Mouse (Mus musculus) thymus, postnatal 4 days (tissue): ENCODE measurements around the gene Nbas.

ENCODE experiments used
- DNase-seq: peaks from one replicate; pipeline ENCODE4 v3.0.0; 2021

Nbas gene

DNA sequence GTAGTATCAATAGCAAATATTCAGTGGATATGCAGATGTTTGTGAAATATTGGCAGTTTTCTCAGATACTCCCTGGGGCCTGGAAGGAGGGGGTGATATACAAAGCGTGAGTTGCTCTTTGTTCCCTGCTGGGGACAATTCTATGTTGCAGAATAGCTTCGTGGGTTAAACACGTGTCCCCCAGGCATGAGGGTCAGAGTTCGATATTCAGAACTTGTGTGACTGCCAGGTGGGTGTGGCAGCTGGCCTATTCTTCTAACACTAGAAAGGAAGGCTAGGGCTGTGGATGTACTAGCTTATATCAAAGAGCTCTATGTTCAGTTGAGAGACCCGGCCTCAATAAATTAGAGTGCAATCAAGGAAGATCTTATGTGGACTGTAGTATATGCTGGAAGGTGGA is 274.9 kb downstream of the Nbas start:
- no peak for DNase-seq

DNA sequence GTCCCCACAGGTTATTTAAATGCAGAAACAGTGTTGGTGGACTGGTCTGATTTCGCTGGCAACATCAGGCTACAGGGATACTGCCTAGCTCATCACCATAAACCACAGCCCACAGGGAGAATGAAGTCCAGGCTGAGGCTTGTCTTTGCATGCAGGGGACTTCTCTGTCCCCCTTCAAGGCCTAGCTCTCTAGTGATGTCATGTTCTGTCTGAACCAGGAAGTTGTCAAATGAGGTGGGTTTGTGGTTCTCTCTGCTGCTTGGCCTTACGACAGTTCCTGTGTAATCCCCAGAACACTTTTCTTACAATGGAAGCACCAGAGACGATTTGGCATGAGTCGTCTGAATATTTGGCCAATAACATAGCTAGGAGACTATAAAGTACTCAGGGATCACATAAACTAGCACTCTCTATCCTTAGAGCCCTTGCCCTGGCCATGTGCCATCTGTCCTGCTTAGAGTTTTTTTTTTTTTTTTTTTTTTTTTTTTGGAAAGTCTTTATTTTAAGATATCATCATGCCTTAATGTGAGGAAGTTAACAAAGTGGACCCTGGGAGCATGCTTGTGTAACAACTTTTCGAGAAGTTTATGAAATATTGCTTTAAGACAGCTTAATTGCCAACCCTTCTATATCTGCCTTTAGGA is 294.8 kb downstream of the Nbas start:
- DNase-seq: no peak

- DNase-seq: no peak
Observed at GRCm38 (mm10) chr12:13564330-13564729, 295.4 kb downstream of the Nbas start.

GRCm38 (mm10) chr12:13566421-13566820 is 297.5 kb downstream of the Nbas start:
- no peak for DNase-seq

- DNase-seq: no peak
Observed at GRCm38 (mm10) chr12:13575158-13575557, 306.2 kb downstream of the Nbas start.

GRCm38 (mm10) chr12:13575605-13576600 is 307.0 kb downstream of the Nbas start:
- DNase-seq: no peak

DNA sequence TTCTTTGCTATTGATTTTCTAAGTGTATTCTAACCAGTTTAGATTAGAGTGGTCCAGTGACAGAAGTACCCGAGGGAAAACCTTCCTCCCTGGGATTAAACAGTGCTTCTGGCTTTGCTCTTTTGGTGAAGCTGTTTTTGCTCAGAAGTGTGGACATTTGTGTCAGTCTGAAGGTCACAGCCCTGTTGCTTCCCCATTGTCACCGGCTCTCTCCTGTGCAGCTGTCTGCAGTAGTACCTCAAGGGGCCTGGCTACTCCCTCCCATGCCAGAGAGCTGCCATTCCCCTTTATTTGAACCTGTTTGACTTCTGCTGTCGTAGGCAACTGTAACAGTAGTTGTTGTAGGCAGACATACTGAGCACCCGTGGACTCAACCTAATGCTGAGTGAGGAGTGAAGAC is 307.8 kb downstream of the Nbas start:
- no peak for DNase-seq

DNA sequence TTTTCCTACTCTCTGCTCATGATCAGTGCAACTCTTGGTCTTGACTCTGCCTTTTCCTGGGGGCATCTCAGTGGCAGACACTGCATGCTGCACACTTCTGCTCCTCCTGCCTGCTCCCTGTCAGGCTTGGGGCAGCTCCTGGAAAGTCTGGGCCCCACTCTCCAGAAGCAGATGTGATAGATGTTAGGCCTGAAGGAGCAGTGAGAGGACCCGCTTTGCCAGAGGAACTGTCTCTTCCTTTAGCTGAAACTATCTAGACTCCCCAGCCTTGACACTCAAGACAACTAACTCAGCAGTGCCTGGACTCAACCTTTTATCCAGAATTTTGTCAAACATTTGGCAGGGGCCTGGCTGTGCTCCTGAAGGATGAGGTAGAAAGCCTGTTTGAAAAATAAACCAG is 311.9 kb downstream of the Nbas start:
- DNase-seq: no peak

- DNase-seq: no peak
Observed at GRCm38 (mm10) chr12:13583386-13583785, 314.5 kb downstream of the Nbas start.

DNA sequence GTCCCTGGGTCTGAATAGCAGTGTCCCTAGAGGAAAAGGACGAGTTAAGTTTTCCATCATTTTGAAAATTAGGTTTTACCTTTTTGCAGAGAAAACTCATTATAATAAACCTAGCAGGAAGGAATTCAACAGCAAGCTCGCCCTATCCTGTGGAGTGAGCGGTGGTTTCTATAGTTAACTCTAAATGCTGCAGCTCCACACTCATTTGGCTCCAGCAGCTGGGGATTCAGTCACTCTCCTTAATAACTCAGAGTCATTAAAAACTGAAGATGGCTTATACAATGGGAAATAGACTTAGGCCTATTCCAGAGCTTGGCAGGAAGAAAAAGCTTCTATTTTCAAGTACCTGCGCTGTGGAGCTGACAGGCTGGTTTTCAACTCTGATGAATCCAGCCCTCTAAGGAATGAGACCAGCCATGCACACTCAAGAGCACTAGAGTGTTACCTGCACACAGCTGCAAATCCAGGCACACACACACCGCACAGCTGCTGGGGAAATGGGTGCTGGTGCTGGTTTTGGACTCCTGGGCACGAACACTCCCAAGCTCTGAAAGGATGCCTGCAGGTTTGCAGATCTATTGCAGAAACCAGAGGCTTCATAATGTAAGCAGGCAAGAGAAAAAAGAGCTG is 316.7 kb downstream of the Nbas start:
- DNase-seq: no peak

DNA sequence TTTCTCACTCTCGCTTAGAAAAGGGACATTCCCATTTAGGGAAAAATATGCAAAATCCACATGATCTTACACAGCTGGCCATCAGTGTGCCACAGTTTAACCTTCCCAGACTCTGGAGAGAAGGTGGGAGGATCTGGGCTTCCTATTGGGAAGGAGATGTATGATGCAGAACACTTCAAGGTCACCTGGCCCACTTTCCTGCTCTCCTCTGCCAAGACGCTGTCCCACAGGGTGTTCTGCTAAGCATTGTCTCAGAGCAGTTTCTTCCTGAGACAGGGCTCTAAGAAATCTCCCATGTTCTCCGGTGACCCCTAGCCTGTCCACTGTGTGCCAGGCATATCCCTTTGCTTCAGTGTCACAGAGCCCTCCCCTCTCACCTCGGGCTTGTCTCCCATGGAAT is 318.7 kb downstream of the Nbas start:
- no peak for DNase-seq

- DNase-seq: no peak
Observed at GRCm38 (mm10) chr12:13589021-13589420, 320.1 kb downstream of the Nbas start.

DNA sequence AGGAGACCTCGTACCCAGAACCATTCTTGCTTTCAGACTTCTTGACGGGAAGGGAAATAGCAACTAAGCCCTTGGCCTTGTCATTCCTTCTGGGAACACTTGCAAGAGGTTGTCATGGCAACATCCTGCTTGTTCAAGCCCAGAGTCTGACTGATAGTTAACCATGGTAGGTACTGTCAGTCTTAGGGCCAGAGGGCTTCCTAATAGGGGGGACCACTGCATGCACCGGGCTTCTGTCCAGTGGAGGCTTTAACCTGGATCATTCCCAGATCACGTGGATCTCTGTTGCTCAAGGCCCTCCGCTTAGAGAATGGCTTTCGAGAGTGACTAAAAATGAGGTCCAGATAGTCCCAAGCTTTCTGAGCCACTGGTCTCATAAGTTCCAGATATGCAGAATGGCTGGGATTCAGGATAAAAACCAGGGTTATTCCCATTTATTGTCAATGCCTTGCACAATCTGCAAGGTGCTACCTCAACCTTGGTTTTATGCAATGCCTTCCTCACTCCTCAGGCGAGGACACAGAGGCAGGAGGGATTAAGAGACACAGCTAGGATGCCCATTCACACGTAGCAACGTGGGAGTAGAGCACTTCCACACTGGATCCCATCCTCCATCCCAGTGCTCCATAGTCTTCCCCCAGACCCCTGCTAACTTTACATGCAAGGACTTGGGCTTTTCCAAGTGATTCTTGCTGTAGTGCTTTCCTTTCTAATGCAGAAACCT is 326.0 kb downstream of the Nbas start:
- no peak for DNase-seq

GRCm38 (mm10) chr12:13597026-13597425 is 328.1 kb downstream of the Nbas start:
- no peak for DNase-seq

GRCm38 (mm10) chr12:13598545-13598944 is 329.6 kb downstream of the Nbas start:
- DNase-seq: no peak

DNA sequence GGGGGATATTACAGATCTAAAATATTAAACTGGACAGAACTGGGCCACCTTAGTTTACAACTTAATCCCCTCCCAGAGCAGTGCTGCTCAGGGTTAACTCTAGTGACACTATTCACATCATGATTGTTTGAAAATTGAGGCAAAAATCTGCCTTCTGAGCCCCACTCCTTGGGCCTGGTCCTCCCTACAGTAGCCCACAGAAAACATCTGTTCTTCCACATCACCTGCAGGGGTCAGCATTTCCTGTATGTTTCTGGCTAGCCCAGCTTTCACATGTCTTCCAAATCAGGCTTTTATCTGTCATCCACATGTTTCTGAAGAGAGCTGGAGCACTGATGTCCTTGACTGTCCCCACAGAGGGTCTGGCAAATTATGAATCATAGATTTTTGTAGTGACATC is 333.5 kb downstream of the Nbas start:
- no peak for DNase-seq

- no peak for DNase-seq
Observed at GRCm38 (mm10) chr12:13607021-13607420, 338.1 kb downstream of the Nbas start.

- no peak for DNase-seq
Observed at GRCm38 (mm10) chr12:13609027-13609426, 340.1 kb downstream of the Nbas start.

GRCm38 (mm10) chr12:13613041-13613440 is 344.1 kb downstream of the Nbas start:
- no peak for DNase-seq

DNA sequence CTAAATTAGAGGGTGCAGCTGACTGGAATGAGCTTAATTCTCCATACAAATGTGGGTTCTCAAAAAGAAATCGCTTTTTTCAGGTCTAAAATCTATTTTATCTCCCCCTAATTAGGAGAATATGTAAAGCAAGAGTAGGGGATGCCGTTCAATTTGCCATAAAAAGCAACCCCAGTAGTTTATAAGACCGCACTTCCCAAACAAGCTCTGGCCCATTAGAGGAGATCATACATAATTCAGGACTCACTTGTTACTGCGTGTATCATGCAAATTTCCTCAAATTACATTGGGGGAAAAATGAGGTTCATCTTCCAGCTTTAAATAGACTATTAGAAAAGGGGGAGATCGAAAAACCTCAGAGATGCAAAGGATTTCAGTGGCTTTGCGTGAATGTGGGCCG is 346.7 kb downstream of the Nbas start:
- no peak for DNase-seq

DNA sequence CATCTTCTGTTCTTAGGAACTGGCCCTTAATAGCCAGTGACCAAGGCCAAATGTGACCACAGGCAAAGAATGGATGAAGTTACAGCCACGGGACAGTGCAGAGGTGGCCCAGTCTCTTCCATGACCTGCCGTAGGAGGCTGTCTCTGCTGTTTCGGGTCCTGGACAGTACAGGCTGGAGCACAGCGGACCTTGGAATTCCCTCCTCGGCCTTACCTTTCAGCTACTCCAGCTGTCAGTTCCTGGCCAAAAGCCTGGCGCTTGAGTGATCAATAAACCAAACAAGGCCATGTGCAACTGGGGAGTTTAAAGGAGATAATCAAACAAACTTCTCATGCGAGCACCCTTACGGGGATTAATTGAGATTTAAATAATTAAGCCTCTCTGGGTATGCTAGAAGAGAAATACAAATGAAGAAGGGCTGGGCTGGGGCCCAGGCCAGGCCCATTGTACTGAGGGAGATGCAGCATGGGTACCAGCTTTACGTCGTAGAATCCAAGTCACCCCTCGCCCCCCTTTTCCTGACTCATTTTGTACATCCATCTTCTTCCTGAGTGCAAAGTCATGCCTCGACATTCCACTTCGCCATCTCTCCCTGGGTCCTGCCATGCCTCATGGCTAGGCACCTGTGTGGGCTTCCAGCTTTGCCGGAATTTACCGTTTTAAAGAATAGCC is 353.4 kb downstream of the Nbas start:
- no peak for DNase-seq
